Mouse (Mus musculus): ENCODE measurements around the gene Cphx3. TPM values are rescaled to one million over a fixed set of nuclear protein-coding genes. Genes with fewer than 3 reads are reported as not detected.
"Not testable (repeated sequence)": the region's sequence is repeated elsewhere in the genome, so short reads cannot be mapped to it uniquely, and the experiment has no call there.

Gene Cphx3
- polyA plus RNA-seq, 1 experiment from 2014 or later, result not detected

GRCm38 (mm10) chr14:26147095-26147494, 65.0 kb downstream of the Cphx3 start:
- not testable (repeated sequence) for H3K27ac ChIP-seq (replicated peaks; ENCODE audit: low read depth, low read length); H3K4me2 ChIP-seq (ENCODE audit: low read length); DNase-seq; H3K36me3 ChIP-seq (ENCODE audit: control insufficient read depth, insufficient read depth, low read length); ATAC-seq (ENCODE audit: low FRiP score, low TSS enrichment); H3K9me3 ChIP-seq (ENCODE audit: control insufficient read depth, low read length); H3K9ac ChIP-seq (replicated peaks; ENCODE audit: low read length); H3K4me1 ChIP-seq (ENCODE audit: control insufficient read depth, insufficient read depth, low read length); H3K27me3 ChIP-seq (ENCODE audit: control insufficient read depth, insufficient read depth, low read length); H3K4me3 ChIP-seq (replicated peaks; ENCODE audit: low read depth, low read length)
- WGBS, result no CpG with 5 or more reads among the region's 2 CpGs

DNA sequence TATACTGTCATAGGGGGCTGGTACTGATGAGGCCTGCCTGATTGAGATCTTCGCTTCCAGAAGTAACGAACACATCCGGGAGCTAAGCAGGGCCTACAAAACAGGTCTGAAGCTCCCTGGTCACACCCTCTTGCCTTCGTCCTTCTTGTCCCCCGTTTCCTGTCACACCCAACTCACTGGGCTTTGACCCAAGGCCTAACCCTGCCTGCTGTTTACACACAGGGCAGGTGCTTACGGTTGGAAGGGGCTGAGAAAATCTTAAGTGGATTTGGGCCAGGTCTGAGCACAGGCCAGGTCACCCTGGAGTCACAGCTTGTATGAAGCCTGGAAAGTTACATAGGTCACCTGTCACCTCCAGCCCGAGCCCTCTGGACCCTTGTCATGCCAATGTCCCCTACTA, 73.9 kb downstream of the Cphx3 start:
- H3K9ac ChIP-seq (replicated peaks; ENCODE audit: low read length); H3K4me2 ChIP-seq (ENCODE audit: low read length); H3K9me3 ChIP-seq (ENCODE audit: control insufficient read depth, low read length); H3K36me3 ChIP-seq (ENCODE audit: control insufficient read depth, insufficient read depth, low read length); ATAC-seq (ENCODE audit: low FRiP score, low TSS enrichment); H3K4me3 ChIP-seq (replicated peaks; ENCODE audit: low read depth, low read length); DNase-seq; H3K4me1 ChIP-seq (ENCODE audit: control insufficient read depth, insufficient read depth, low read length); H3K27ac ChIP-seq (replicated peaks; ENCODE audit: low read depth, low read length); H3K27me3 ChIP-seq (ENCODE audit: control insufficient read depth, insufficient read depth, low read length): not testable (repeated sequence)
- WGBS, result no CpG with 5 or more reads among the region's 7 CpGs

DNA sequence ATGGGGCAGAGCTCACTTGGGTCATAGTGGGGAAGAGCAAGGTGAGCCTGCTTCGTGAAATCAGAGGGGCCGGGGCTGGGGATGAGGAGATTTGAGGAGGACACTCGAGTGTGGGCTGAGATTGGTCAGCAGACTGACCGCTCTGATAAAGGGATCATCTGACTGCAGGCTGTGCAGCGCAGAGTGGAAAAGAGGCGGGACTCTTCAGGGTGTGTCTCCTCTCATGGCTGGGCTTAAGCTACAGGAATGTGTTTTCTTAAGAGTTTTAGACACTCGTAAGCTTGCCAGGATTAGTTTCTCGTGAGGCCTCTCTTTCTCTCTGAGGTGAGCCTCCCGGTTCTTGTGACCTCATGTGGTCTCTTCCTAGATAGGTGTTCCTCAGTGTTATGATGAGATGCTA, 79.1 kb downstream of the Cphx3 start:
- DNase-seq; H3K9ac ChIP-seq (replicated peaks; ENCODE audit: low read length); H3K9me3 ChIP-seq (ENCODE audit: control insufficient read depth, low read length); H3K27ac ChIP-seq (replicated peaks; ENCODE audit: low read depth, low read length); ATAC-seq (ENCODE audit: low FRiP score, low TSS enrichment); H3K27me3 ChIP-seq (ENCODE audit: control insufficient read depth, insufficient read depth, low read length); H3K36me3 ChIP-seq (ENCODE audit: control insufficient read depth, insufficient read depth, low read length); H3K4me1 ChIP-seq (ENCODE audit: control insufficient read depth, insufficient read depth, low read length); H3K4me3 ChIP-seq (replicated peaks; ENCODE audit: low read depth, low read length); H3K4me2 ChIP-seq (ENCODE audit: low read length): not testable (repeated sequence)
- WGBS, result no CpG with 5 or more reads among the region's 9 CpGs

GRCm38 (mm10) chr14:26162423-26162822, 80.3 kb downstream of the Cphx3 start:
- H3K36me3 ChIP-seq (ENCODE audit: control insufficient read depth, insufficient read depth, low read length); ATAC-seq (ENCODE audit: low FRiP score, low TSS enrichment); H3K9me3 ChIP-seq (ENCODE audit: control insufficient read depth, low read length); H3K27me3 ChIP-seq (ENCODE audit: control insufficient read depth, insufficient read depth, low read length); H3K4me3 ChIP-seq (replicated peaks; ENCODE audit: low read depth, low read length); H3K4me1 ChIP-seq (ENCODE audit: control insufficient read depth, insufficient read depth, low read length); H3K9ac ChIP-seq (replicated peaks; ENCODE audit: low read length); H3K4me2 ChIP-seq (ENCODE audit: low read length); DNase-seq; H3K27ac ChIP-seq (replicated peaks; ENCODE audit: low read depth, low read length): not testable (repeated sequence)
- WGBS, result no CpG with 5 or more reads among the region's 5 CpGs

- not testable (repeated sequence) for H3K4me1 ChIP-seq (ENCODE audit: control insufficient read depth, insufficient read depth, low read length); H3K9ac ChIP-seq (replicated peaks; ENCODE audit: low read length); ATAC-seq (ENCODE audit: low FRiP score, low TSS enrichment); DNase-seq; H3K4me2 ChIP-seq (ENCODE audit: low read length); H3K4me3 ChIP-seq (replicated peaks; ENCODE audit: low read depth, low read length); H3K9me3 ChIP-seq (ENCODE audit: control insufficient read depth, low read length); H3K27ac ChIP-seq (replicated peaks; ENCODE audit: low read depth, low read length); H3K36me3 ChIP-seq (ENCODE audit: control insufficient read depth, insufficient read depth, low read length); H3K27me3 ChIP-seq (ENCODE audit: control insufficient read depth, insufficient read depth, low read length)
- WGBS, result no CpG with 5 or more reads among the region's 12 CpGs
Measured at GRCm38 (mm10) chr14:26165266-26165665, 83.2 kb downstream of the Cphx3 start.

- DNase-seq; H3K27me3 ChIP-seq (ENCODE audit: control insufficient read depth, insufficient read depth, low read length); H3K27ac ChIP-seq (replicated peaks; ENCODE audit: low read depth, low read length); H3K4me3 ChIP-seq (replicated peaks; ENCODE audit: low read depth, low read length); H3K9ac ChIP-seq (replicated peaks; ENCODE audit: low read length); ATAC-seq (ENCODE audit: low FRiP score, low TSS enrichment); H3K9me3 ChIP-seq (ENCODE audit: control insufficient read depth, low read length); H3K36me3 ChIP-seq (ENCODE audit: control insufficient read depth, insufficient read depth, low read length); H3K4me2 ChIP-seq (ENCODE audit: low read length); H3K4me1 ChIP-seq (ENCODE audit: control insufficient read depth, insufficient read depth, low read length): not testable (repeated sequence)
- no CpG with 5 or more reads among the region's 3 CpGs for WGBS
Measured at GRCm38 (mm10) chr14:26173955-26174354, 91.9 kb downstream of the Cphx3 start.

DNA sequence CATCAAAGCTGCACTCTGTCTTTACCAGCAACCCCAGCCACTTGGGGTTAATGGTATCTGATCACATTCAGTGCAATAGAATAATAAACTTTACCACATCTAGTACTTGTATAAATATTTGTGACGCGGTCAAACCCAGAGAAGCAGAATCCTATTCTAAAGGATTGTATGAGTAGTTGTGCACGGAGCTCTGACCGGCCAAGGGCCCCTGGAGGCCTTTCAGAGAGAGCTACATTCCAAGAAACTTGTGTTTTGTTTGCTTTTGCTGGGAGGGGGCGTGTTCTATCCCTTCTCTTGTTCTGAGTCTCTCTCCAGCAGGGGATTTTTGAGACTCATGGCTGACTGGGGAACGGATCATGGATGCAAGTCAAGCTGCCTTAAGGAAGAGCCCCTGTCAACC, 92.9 kb downstream of the Cphx3 start:
- not testable (repeated sequence) for H3K9ac ChIP-seq (replicated peaks; ENCODE audit: low read length); DNase-seq; H3K27ac ChIP-seq (replicated peaks; ENCODE audit: low read depth, low read length); H3K9me3 ChIP-seq (ENCODE audit: control insufficient read depth, low read length); H3K36me3 ChIP-seq (ENCODE audit: control insufficient read depth, insufficient read depth, low read length); H3K27me3 ChIP-seq (ENCODE audit: control insufficient read depth, insufficient read depth, low read length); H3K4me2 ChIP-seq (ENCODE audit: low read length); H3K4me3 ChIP-seq (replicated peaks; ENCODE audit: low read depth, low read length); ATAC-seq (ENCODE audit: low FRiP score, low TSS enrichment); H3K4me1 ChIP-seq (ENCODE audit: control insufficient read depth, insufficient read depth, low read length)
- WGBS, result no CpG with 5 or more reads among the region's 6 CpGs

GRCm38 (mm10) chr14:26181660-26182059, 99.6 kb downstream of the Cphx3 start:
- DNase-seq; H3K27me3 ChIP-seq (ENCODE audit: control insufficient read depth, insufficient read depth, low read length); H3K9ac ChIP-seq (replicated peaks; ENCODE audit: low read length); H3K4me2 ChIP-seq (ENCODE audit: low read length); H3K4me3 ChIP-seq (replicated peaks; ENCODE audit: low read depth, low read length); H3K4me1 ChIP-seq (ENCODE audit: control insufficient read depth, insufficient read depth, low read length); H3K9me3 ChIP-seq (ENCODE audit: control insufficient read depth, low read length); ATAC-seq (ENCODE audit: low FRiP score, low TSS enrichment); H3K36me3 ChIP-seq (ENCODE audit: control insufficient read depth, insufficient read depth, low read length); H3K27ac ChIP-seq (replicated peaks; ENCODE audit: low read depth, low read length): not testable (repeated sequence)
- WGBS, result no CpG with 5 or more reads among the region's 10 CpGs

GRCm38 (mm10) chr14:26182380-26182779, 100.3 kb downstream of the Cphx3 start, which contains the start of gene Plac9b:
TSS of gene Plac9b (minus strand) at chr14:26182480.
- DNase-seq; ATAC-seq (ENCODE audit: low FRiP score, low TSS enrichment); H3K9me3 ChIP-seq (ENCODE audit: control insufficient read depth, low read length); H3K4me3 ChIP-seq (replicated peaks; ENCODE audit: low read depth, low read length); H3K4me1 ChIP-seq (ENCODE audit: control insufficient read depth, insufficient read depth, low read length); H3K4me2 ChIP-seq (ENCODE audit: low read length); H3K27me3 ChIP-seq (ENCODE audit: control insufficient read depth, insufficient read depth, low read length); H3K36me3 ChIP-seq (ENCODE audit: control insufficient read depth, insufficient read depth, low read length); H3K9ac ChIP-seq (replicated peaks; ENCODE audit: low read length); H3K27ac ChIP-seq (replicated peaks; ENCODE audit: low read depth, low read length): not testable (repeated sequence)
- no CpG with 5 or more reads among the region's 10 CpGs for WGBS
